Mouse (Mus musculus): Measurements from ENCODE around the gene St6galnac5. TPM values are rescaled to one million over a fixed set of nuclear protein-coding genes. Genes with fewer than 3 reads are reported as not detected.
A peak's percentile ranks its signal among the peaks of the same experiment; 100 is the strongest.

The St6galnac5 gene
- not detected in 2 replicates for polyA plus RNA-seq (2012; ENCODE audit: insufficient read depth, insufficient read length, low replicate concordance, missing spikeins)

GRCm38 (mm10) chr3:152981988-152982387, at the start of gene St6galnac5:
Gene St6galnac5 (minus strand): TSS chr3:152982246.
- peak within 1 kb of the TSS; percentile 55 for H3K4me3 ChIP-seq (ENCODE audit: insufficient read depth, low read depth, low read length)
- no peak for TF ChIP-seq POLR2A (IDR thresholded peaks at IDR 0.05; ENCODE audit: insufficient read depth, low read depth, low read length)
- no peak for TF ChIP-seq CTCF (IDR thresholded peaks at IDR 0.05; ENCODE audit: insufficient read depth, low read depth, low read length)
- 0 out of 2 replicates have a peak within 1 kb of the TSS, but pooled peaks have one; percentile 1 for H3K27ac ChIP-seq (ENCODE audit: insufficient read depth, low read depth, low read length)
- peaks cover 3% of the 10 kb centered on the region; the same call in 1 of the 2 replicates for H3K4me1 ChIP-seq (ENCODE audit: control insufficient read depth, insufficient read depth, low read length)
- under 1% methylated on average over 17 of the region's 17 CpGs for WGBS

- TF ChIP-seq POLR2A (IDR thresholded peaks at IDR 0.05; ENCODE audit: insufficient read depth, low read depth, low read length) (no peak), CTCF (IDR thresholded peaks at IDR 0.05; ENCODE audit: insufficient read depth, low read depth, low read length) (no peak)
- H3K27ac ChIP-seq (ENCODE audit: insufficient read depth, low read depth, low read length), result no peak overlapping the region
- WGBS, result 97% methylated on average over 5 of the region's 5 CpGs
- H3K4me1 ChIP-seq (ENCODE audit: control insufficient read depth, insufficient read depth, low read length), result no peaks in the 10 kb centered on the region
- no peak overlapping the region for H3K4me3 ChIP-seq (ENCODE audit: insufficient read depth, low read depth, low read length)
These were observed 48.7 kb upstream of the St6galnac5 start for GRCm38 (mm10) chr3:153030756-153031155.

DNA sequence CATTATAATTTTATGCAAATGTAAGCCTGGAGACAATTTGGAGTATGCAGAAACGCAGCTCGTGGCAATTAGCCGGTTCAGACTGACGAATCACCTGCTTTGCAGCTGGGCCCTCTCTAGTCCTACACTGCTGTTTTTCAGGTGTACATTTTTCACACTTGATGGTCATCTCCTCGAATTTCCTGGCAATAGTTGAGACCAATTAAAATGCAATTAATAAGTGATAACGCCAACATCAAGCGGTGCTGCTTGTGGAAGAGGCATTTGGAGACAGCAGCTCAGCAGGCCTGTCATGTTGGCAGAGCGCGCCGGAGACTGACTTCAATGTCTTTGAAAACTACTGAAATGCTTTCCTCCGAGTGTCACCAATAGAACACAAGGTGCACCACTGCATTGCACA, 42.0 kb upstream of the St6galnac5 start:
- no peak overlapping the region for H3K27ac ChIP-seq (ENCODE audit: insufficient read depth, low read depth, low read length)
- H3K4me3 ChIP-seq (ENCODE audit: insufficient read depth, low read depth, low read length), result no peak overlapping the region
- 56% methylated on average over 11 of the region's 11 CpGs for WGBS
- H3K4me1 ChIP-seq (ENCODE audit: control insufficient read depth, insufficient read depth, low read length), result no peaks in the 10 kb centered on the region
- no peak for TF ChIP-seq POLR2A (IDR thresholded peaks at IDR 0.05; ENCODE audit: insufficient read depth, low read depth, low read length)
- no peak for TF ChIP-seq CTCF (IDR thresholded peaks at IDR 0.05; ENCODE audit: insufficient read depth, low read depth, low read length)

- no peak overlapping the region for H3K27ac ChIP-seq (ENCODE audit: insufficient read depth, low read depth, low read length)
- 41% methylated on average over 10 of the region's 10 CpGs for WGBS
- no peaks in the 10 kb centered on the region for H3K4me1 ChIP-seq (ENCODE audit: control insufficient read depth, insufficient read depth, low read length)
- TF ChIP-seq CTCF (IDR thresholded peaks at IDR 0.05; ENCODE audit: insufficient read depth, low read depth, low read length) (no peak), POLR2A (IDR thresholded peaks at IDR 0.05; ENCODE audit: insufficient read depth, low read depth, low read length) (no peak)
- no peak overlapping the region for H3K4me3 ChIP-seq (ENCODE audit: insufficient read depth, low read depth, low read length)
These were observed 36.0 kb upstream of the St6galnac5 start for GRCm38 (mm10) chr3:153018051-153018450.

- WGBS, result 76% methylated on average over 8 of the region's 8 CpGs
- TF ChIP-seq CTCF (IDR thresholded peaks at IDR 0.05; ENCODE audit: insufficient read depth, low read depth, low read length) (no peak), POLR2A (IDR thresholded peaks at IDR 0.05; ENCODE audit: insufficient read depth, low read depth, low read length) (no peak)
These were observed 34.3 kb upstream of the St6galnac5 start for GRCm38 (mm10) chr3:153016355-153016754.

GRCm38 (mm10) chr3:153006893-153007292, 24.8 kb upstream of the St6galnac5 start:
- Histone ChIP-seq H3K4me1 (ENCODE audit: control insufficient read depth, insufficient read depth, low read length) (no peaks in the 10 kb centered on the region), H3K27ac (ENCODE audit: insufficient read depth, low read depth, low read length) (no peak overlapping the region), H3K4me3 (ENCODE audit: insufficient read depth, low read depth, low read length) (no peak overlapping the region)
- 94% methylated on average over 6 of the region's 6 CpGs for WGBS
- TF ChIP-seq POLR2A (IDR thresholded peaks at IDR 0.05; ENCODE audit: insufficient read depth, low read depth, low read length) (no peak), CTCF (IDR thresholded peaks at IDR 0.05; ENCODE audit: insufficient read depth, low read depth, low read length) (no peak)

More at GRCm38 (mm10) chr3:153016355-153016754, 34.3 kb upstream of the St6galnac5 start:
- H3K4me1 ChIP-seq (ENCODE audit: control insufficient read depth, insufficient read depth, low read length), result no peaks in the 10 kb centered on the region
- no peak overlapping the region for H3K4me3 ChIP-seq (ENCODE audit: insufficient read depth, low read depth, low read length)
- no peak overlapping the region for H3K27ac ChIP-seq (ENCODE audit: insufficient read depth, low read depth, low read length)

DNA sequence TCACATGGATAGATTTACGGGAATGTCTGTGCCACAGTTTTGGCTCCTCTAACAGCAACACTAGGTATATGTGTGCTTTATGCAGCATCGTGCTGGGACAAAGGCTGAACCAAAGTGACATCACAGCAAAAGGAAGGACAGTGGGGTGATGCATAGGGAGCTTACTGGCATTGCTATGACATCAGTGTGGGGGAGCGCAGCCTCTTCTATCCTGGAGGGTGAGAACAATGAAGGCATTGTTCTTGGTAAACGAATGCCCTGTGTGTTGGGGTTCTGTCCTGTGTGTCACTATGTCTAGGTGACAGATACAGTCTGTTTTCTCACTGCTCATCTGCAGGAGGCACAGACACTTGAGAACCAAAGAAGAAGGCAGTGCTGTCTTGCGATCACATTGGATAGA, 16.9 kb upstream of the St6galnac5 start:
- Histone ChIP-seq H3K4me1 (ENCODE audit: control insufficient read depth, insufficient read depth, low read length) (no peaks in the 10 kb centered on the region), H3K4me3 (ENCODE audit: insufficient read depth, low read depth, low read length) (no peak overlapping the region), H3K27ac (ENCODE audit: insufficient read depth, low read depth, low read length) (no peak overlapping the region)
- WGBS, result 63% methylated on average over 5 of the region's 5 CpGs
- TF ChIP-seq POLR2A (IDR thresholded peaks at IDR 0.05; ENCODE audit: insufficient read depth, low read depth, low read length) (no peak), CTCF (IDR thresholded peaks at IDR 0.05; ENCODE audit: insufficient read depth, low read depth, low read length) (no peak)

GRCm38 (mm10) chr3:152998106-152998505, 16.1 kb upstream of the St6galnac5 start:
- TF ChIP-seq CTCF (IDR thresholded peaks at IDR 0.05; ENCODE audit: insufficient read depth, low read depth, low read length) (no peak), POLR2A (IDR thresholded peaks at IDR 0.05; ENCODE audit: insufficient read depth, low read depth, low read length) (no peak)
- Histone ChIP-seq H3K4me1 (ENCODE audit: control insufficient read depth, insufficient read depth, low read length) (no peaks in the 10 kb centered on the region; the same call in 1 of the 2 replicates), H3K4me3 (ENCODE audit: insufficient read depth, low read depth, low read length) (no peak overlapping the region), H3K27ac (ENCODE audit: insufficient read depth, low read depth, low read length) (no peak overlapping the region)
- 70% methylated on average over 5 of the region's 5 CpGs for WGBS

- TF ChIP-seq POLR2A (IDR thresholded peaks at IDR 0.05; ENCODE audit: insufficient read depth, low read depth, low read length) (no peak), CTCF (IDR thresholded peaks at IDR 0.05; ENCODE audit: insufficient read depth, low read depth, low read length) (no peak)
- Histone ChIP-seq H3K27ac (ENCODE audit: insufficient read depth, low read depth, low read length) (no peak overlapping the region), H3K4me3 (ENCODE audit: insufficient read depth, low read depth, low read length) (no peak overlapping the region), H3K4me1 (ENCODE audit: control insufficient read depth, insufficient read depth, low read length) (no peaks in the 10 kb centered on the region; the same call in 1 of the 2 replicates)
- 69% methylated on average over 5 of the region's 5 CpGs for WGBS
These were observed 11.6 kb upstream of the St6galnac5 start for GRCm38 (mm10) chr3:152993608-152994007.
